Mouse (Mus musculus): ENCODE results near the gene Oprm1. TPM values are rescaled to one million over a fixed set of nuclear protein-coding genes. Genes with fewer than 3 reads are reported as not detected.

The Oprm1 gene
- polyA plus RNA-seq (2014; fragmentation: Nextera tagmentation; extraction: Ambion mirVana), result 0.18 TPM in 1 of 2 replicates, not detected in the other

GRCm38 (mm10) chr10:6758206-6758605, at the start of gene Oprm1:
Oprm1 (plus strand) TSS chr10:6758506.
- 90% methylated on average over 3 of the region's 3 CpGs for WGBS
- Histone ChIP-seq H3K4me2 (ENCODE audit: low read depth, low read length) (no peak within 1 kb of the TSS), H3K9me3 (replicated peaks; ENCODE audit: control insufficient read depth, low read length) (no peaks in the 10 kb centered on the region), H3K4me3 (ENCODE audit: low read depth, low read length) (no peak within 1 kb of the TSS), H3K36me3 (replicated peaks; ENCODE audit: control insufficient read depth, insufficient read depth, low read depth, low read length) (no peaks in the 10 kb centered on the region), H3K4me1 (ENCODE audit: control insufficient read depth, insufficient read depth, low read length) (no peaks in the 10 kb centered on the region), H3K9ac (replicated peaks; ENCODE audit: low read length) (no peak within 1 kb of the TSS), H3K27me3 (ENCODE audit: control insufficient read depth, insufficient read depth, low read length) (no peaks in the 10 kb centered on the region), H3K27ac (replicated peaks; ENCODE audit: low read depth, low read length) (no peak within 1 kb of the TSS)
- DNase-seq (ENCODE audit: low spot score), result no peak
- ATAC-seq (replicated peaks; ENCODE audit: insufficient number of reproducible peaks, low FRiP score, low TSS enrichment, low read depth), result no peak

- no peaks in the 10 kb centered on the region for H3K4me1 ChIP-seq (ENCODE audit: control insufficient read depth, insufficient read depth, low read length)
- H3K27ac ChIP-seq (replicated peaks; ENCODE audit: low read depth, low read length), result no peak overlapping the region
- 68% methylated on average over 4 of the region's 4 CpGs for WGBS
- H3K9me3 ChIP-seq (replicated peaks; ENCODE audit: control insufficient read depth, low read length), result no peaks in the 10 kb centered on the region
- no peak for ATAC-seq (replicated peaks; ENCODE audit: insufficient number of reproducible peaks, low FRiP score, low TSS enrichment, low read depth)
- no peak for DNase-seq (ENCODE audit: low spot score)
- no peaks in the 10 kb centered on the region for H3K27me3 ChIP-seq (ENCODE audit: control insufficient read depth, insufficient read depth, low read length)
- H3K9ac ChIP-seq (replicated peaks; ENCODE audit: low read length), result no peak overlapping the region
- H3K36me3 ChIP-seq (replicated peaks; ENCODE audit: control insufficient read depth, insufficient read depth, low read depth, low read length), result no peaks in the 10 kb centered on the region
- no peak overlapping the region for H3K4me3 ChIP-seq (ENCODE audit: low read depth, low read length)
- no peak overlapping the region for H3K4me2 ChIP-seq (ENCODE audit: low read depth, low read length)
Observed at GRCm38 (mm10) chr10:6717181-6717948, 40.9 kb upstream of the Oprm1 start.

- ATAC-seq (replicated peaks; ENCODE audit: insufficient number of reproducible peaks, low FRiP score, low TSS enrichment, low read depth) (no peak), DNase-seq (ENCODE audit: low spot score) (no peak)
- no peak overlapping the region for H3K9ac ChIP-seq (replicated peaks; ENCODE audit: low read length)
- H3K27ac ChIP-seq (replicated peaks; ENCODE audit: low read depth, low read length), result no peak overlapping the region
- H3K4me2 ChIP-seq (ENCODE audit: low read depth, low read length), result no peak overlapping the region
- H3K4me1 ChIP-seq (ENCODE audit: control insufficient read depth, insufficient read depth, low read length), result no peaks in the 10 kb centered on the region
- no peaks in the 10 kb centered on the region for H3K9me3 ChIP-seq (replicated peaks; ENCODE audit: control insufficient read depth, low read length)
- H3K4me3 ChIP-seq (ENCODE audit: low read depth, low read length), result no peak overlapping the region
- H3K27me3 ChIP-seq (ENCODE audit: control insufficient read depth, insufficient read depth, low read length), result no peaks in the 10 kb centered on the region
- H3K36me3 ChIP-seq (replicated peaks; ENCODE audit: control insufficient read depth, insufficient read depth, low read depth, low read length), result no peaks in the 10 kb centered on the region
- 58% methylated on average over 1 of the region's 1 CpGs for WGBS
Observed at GRCm38 (mm10) chr10:6723765-6724164, 34.5 kb upstream of the Oprm1 start.

GRCm38 (mm10) chr10:6728469-6728868, 29.8 kb upstream of the Oprm1 start:
- Histone ChIP-seq H3K4me1 (ENCODE audit: control insufficient read depth, insufficient read depth, low read length) (no peaks in the 10 kb centered on the region), H3K36me3 (replicated peaks; ENCODE audit: control insufficient read depth, insufficient read depth, low read depth, low read length) (no peaks in the 10 kb centered on the region), H3K4me2 (ENCODE audit: low read depth, low read length) (no peak overlapping the region), H3K9me3 (replicated peaks; ENCODE audit: control insufficient read depth, low read length) (no peaks in the 10 kb centered on the region), H3K4me3 (ENCODE audit: low read depth, low read length) (no peak overlapping the region), H3K27me3 (ENCODE audit: control insufficient read depth, insufficient read depth, low read length) (no peaks in the 10 kb centered on the region), H3K9ac (replicated peaks; ENCODE audit: low read length) (no peak overlapping the region), H3K27ac (replicated peaks; ENCODE audit: low read depth, low read length) (no peak overlapping the region)
- WGBS, result 93% methylated on average over 3 of the region's 3 CpGs
- ATAC-seq (replicated peaks; ENCODE audit: insufficient number of reproducible peaks, low FRiP score, low TSS enrichment, low read depth), result no peak
- no peak for DNase-seq (ENCODE audit: low spot score)

GRCm38 (mm10) chr10:6753375-6753774, 4.9 kb upstream of the Oprm1 start:
- no peak overlapping the region for H3K4me2 ChIP-seq (ENCODE audit: low read depth, low read length)
- no peaks in the 10 kb centered on the region for H3K36me3 ChIP-seq (replicated peaks; ENCODE audit: control insufficient read depth, insufficient read depth, low read depth, low read length)
- no peak overlapping the region for H3K27ac ChIP-seq (replicated peaks; ENCODE audit: low read depth, low read length)
- ATAC-seq (replicated peaks; ENCODE audit: insufficient number of reproducible peaks, low FRiP score, low TSS enrichment, low read depth), result no peak
- H3K9ac ChIP-seq (replicated peaks; ENCODE audit: low read length), result no peak overlapping the region
- H3K9me3 ChIP-seq (replicated peaks; ENCODE audit: control insufficient read depth, low read length), result no peaks in the 10 kb centered on the region
- H3K27me3 ChIP-seq (ENCODE audit: control insufficient read depth, insufficient read depth, low read length), result no peaks in the 10 kb centered on the region
- DNase-seq (ENCODE audit: low spot score), result no peak
- no peak overlapping the region for H3K4me3 ChIP-seq (ENCODE audit: low read depth, low read length)
- 89% methylated on average over 5 of the region's 5 CpGs for WGBS
- no peaks in the 10 kb centered on the region for H3K4me1 ChIP-seq (ENCODE audit: control insufficient read depth, insufficient read depth, low read length)

GRCm38 (mm10) chr10:6761287-6761811, 3.0 kb downstream of the Oprm1 start, which contains the start of gene Gm10945:
Gm10945 (minus strand) TSS chr10:6761761.
- no peaks in the 10 kb centered on the region for H3K4me1 ChIP-seq (ENCODE audit: control insufficient read depth, insufficient read depth, low read length)
- 89% methylated on average over 2 of the region's 2 CpGs for WGBS
- H3K36me3 ChIP-seq (replicated peaks; ENCODE audit: control insufficient read depth, insufficient read depth, low read depth, low read length), result no peaks in the 10 kb centered on the region
- no peak within 1 kb of the TSS for H3K9ac ChIP-seq (replicated peaks; ENCODE audit: low read length)
- no peaks in the 10 kb centered on the region for H3K27me3 ChIP-seq (ENCODE audit: control insufficient read depth, insufficient read depth, low read length)
- no peak within 1 kb of the TSS for H3K4me2 ChIP-seq (ENCODE audit: low read depth, low read length)
- DNase-seq (ENCODE audit: low spot score), result no peak
- no peak for ATAC-seq (replicated peaks; ENCODE audit: insufficient number of reproducible peaks, low FRiP score, low TSS enrichment, low read depth)
- no peaks in the 10 kb centered on the region for H3K9me3 ChIP-seq (replicated peaks; ENCODE audit: control insufficient read depth, low read length)
- no peak within 1 kb of the TSS for H3K4me3 ChIP-seq (ENCODE audit: low read depth, low read length)
- no peak within 1 kb of the TSS for H3K27ac ChIP-seq (replicated peaks; ENCODE audit: low read depth, low read length)

- 4% methylated on average over 25 of the region's 25 CpGs for WGBS
- no peak overlapping the region for H3K4me3 ChIP-seq (ENCODE audit: low read depth, low read length)
- H3K4me2 ChIP-seq (ENCODE audit: low read depth, low read length), result no peak overlapping the region
Observed at GRCm38 (mm10) chr10:6788517-6789237, 30.4 kb downstream of the Oprm1 start.

GRCm38 (mm10) chr10:6790226-6790625, 31.9 kb downstream of the Oprm1 start:
- no peaks in the 10 kb centered on the region for H3K36me3 ChIP-seq (replicated peaks; ENCODE audit: control insufficient read depth, insufficient read depth, low read depth, low read length)
- H3K4me1 ChIP-seq (ENCODE audit: control insufficient read depth, insufficient read depth, low read length), result no peaks in the 10 kb centered on the region
- H3K9ac ChIP-seq (replicated peaks; ENCODE audit: low read length), result no peak overlapping the region
- H3K9me3 ChIP-seq (replicated peaks; ENCODE audit: control insufficient read depth, low read length), result no peaks in the 10 kb centered on the region
- H3K27me3 ChIP-seq (ENCODE audit: control insufficient read depth, insufficient read depth, low read length), result no peaks in the 10 kb centered on the region
- H3K4me3 ChIP-seq (ENCODE audit: low read depth, low read length), result no peak overlapping the region
- H3K27ac ChIP-seq (replicated peaks; ENCODE audit: low read depth, low read length), result no peak overlapping the region
- ATAC-seq (replicated peaks; ENCODE audit: insufficient number of reproducible peaks, low FRiP score, low TSS enrichment, low read depth) (no peak), DNase-seq (ENCODE audit: low spot score) (no peak)
- no peak overlapping the region for H3K4me2 ChIP-seq (ENCODE audit: low read depth, low read length)

More at GRCm38 (mm10) chr10:6788517-6789237, 30.4 kb downstream of the Oprm1 start:
- ATAC-seq (replicated peaks; ENCODE audit: insufficient number of reproducible peaks, low FRiP score, low TSS enrichment, low read depth) (peak; percentile 82), DNase-seq (ENCODE audit: low spot score) (peak; percentile 86)
- H3K36me3 ChIP-seq (replicated peaks; ENCODE audit: control insufficient read depth, insufficient read depth, low read depth, low read length), result no peaks in the 10 kb centered on the region
- H3K9me3 ChIP-seq (replicated peaks; ENCODE audit: control insufficient read depth, low read length), result no peaks in the 10 kb centered on the region
- H3K27ac ChIP-seq (replicated peaks; ENCODE audit: low read depth, low read length), result no peak overlapping the region
- H3K27me3 ChIP-seq (ENCODE audit: control insufficient read depth, insufficient read depth, low read length), result no peaks in the 10 kb centered on the region
- no peak overlapping the region for H3K9ac ChIP-seq (replicated peaks; ENCODE audit: low read length)
- H3K4me1 ChIP-seq (ENCODE audit: control insufficient read depth, insufficient read depth, low read length), result no peaks in the 10 kb centered on the region

All from embryonic facial prominence, embryonic 11.5 days (tissue).